Mouse (Mus musculus) forebrain, embryonic 16.5 days (tissue): ENCODE measurements around the gene Clptm1l. TPM values are rescaled to one million over a fixed set of nuclear protein-coding genes. Genes with fewer than 3 reads are reported as not detected.

ENCODE experiments used
- ATAC-seq: fragments of 200-750 bp; cut with Nextera tagmentation; 2 replicates; pipeline ENCODE4 v1.8.0; 2017; ENCODE audit warnings: mild to moderate bottlenecking, moderate library complexity
- H3K27ac ChIP-seq: fragments of 300-500 bp; sonication (generic); 2 replicates; pipeline ENCODE4 v1.5.1; 2014; ENCODE audit warnings: low read length, control low read depth
- H3K27me3 ChIP-seq: fragments of 300-500 bp; sonication (generic); replicated peaks from 2 replicates; pipeline ENCODE4 v1.6.1; 2014; ENCODE audit warnings: low read length; ENCODE audit not compliant: control insufficient read depth, insufficient read depth
- H3K36me3 ChIP-seq: fragments of 300-500 bp; sonication (generic); 2 replicates; pipeline ENCODE4 v1.6.1; 2014; ENCODE audit not compliant: control insufficient read depth, insufficient read depth
- H3K4me1 ChIP-seq: fragments of 300-500 bp; sonication (generic); replicated peaks from 2 replicates; pipeline ENCODE4 v1.6.1; 2014; ENCODE audit warnings: low read length; ENCODE audit not compliant: control insufficient read depth, insufficient read depth
- H3K4me2 ChIP-seq: fragments of 300-500 bp; sonication (generic); 2 replicates; pipeline ENCODE4 v1.6.1; 2014; ENCODE audit warnings: mild to moderate bottlenecking, low read length, control low read depth
- H3K4me3 ChIP-seq: fragments of 300-500 bp; sonication (generic); replicated peaks from 2 replicates; pipeline ENCODE4 v1.5.1; 2014; ENCODE audit warnings: mild to moderate bottlenecking, low read length, control low read depth
- H3K9ac ChIP-seq: fragments of 300-500 bp; sonication (generic); replicated peaks from 2 replicates; pipeline ENCODE4 v1.6.1; 2014; ENCODE audit warnings: low read depth, low read length, control low read depth
- H3K9me3 ChIP-seq: fragments of 300-500 bp; sonication (generic); 2 replicates; pipeline ENCODE4 v1.6.1; 2016; ENCODE audit warnings: low read length; ENCODE audit not compliant: control insufficient read depth
- WGBS: fragments of 180-500 bp; shearing (Covaris S2); extraction: QIAGEN DNeasy Blood & Tissue Kit; methylation state at CpG from one replicate; pipeline ENCODE4 v1.1.7; 2014; 5-methylcytosine and 5-hydroxymethylcytosine counted together
- polyA plus RNA-seq: library from polyadenylated mRNA; unstranded; fragments of >200 nt; fragmentation: Nextera tagmentation; extraction: Ambion mirVana; gene quantifications from 2 replicates; pipeline ENCODE4 v1.2.1, GENCODE M21; 2015

The Clptm1l gene
- polyA plus RNA-seq, 1 experiment from 2014 or later, result 125 TPM

GRCm38 (mm10) chr13:73646397-73647087, 42.7 kb downstream of the Clptm1l start:
- no peak overlapping the region for H3K9ac ChIP-seq
- no peak overlapping the region for H3K4me3 ChIP-seq
- no peaks in the 10 kb centered on the region for H3K9me3 ChIP-seq
- H3K27me3 ChIP-seq, result no peaks in the 10 kb centered on the region
- peak; percentile 55; the same call in 1 of the 2 replicates for ATAC-seq
- H3K27ac ChIP-seq, result no peak overlapping the region
- H3K4me2 ChIP-seq, result no peak overlapping the region
- no peaks in the 10 kb centered on the region for H3K4me1 ChIP-seq
- WGBS, result 40% methylated on average over 6 of the region's 6 CpGs
- H3K36me3 ChIP-seq, result no peaks in the 10 kb centered on the region

GRCm38 (mm10) chr13:73653266-73653665, 49.5 kb downstream of the Clptm1l start:
- no peak for ATAC-seq
- H3K9ac ChIP-seq, result no peak overlapping the region
- no peaks in the 10 kb centered on the region for H3K27me3 ChIP-seq
- H3K27ac ChIP-seq, result no peak overlapping the region
- WGBS, result 76% methylated on average over 3 of the region's 3 CpGs
- no peaks in the 10 kb centered on the region for H3K36me3 ChIP-seq
- H3K9me3 ChIP-seq, result no peaks in the 10 kb centered on the region
- no peaks in the 10 kb centered on the region for H3K4me1 ChIP-seq
- no peak overlapping the region for H3K4me3 ChIP-seq
- H3K4me2 ChIP-seq, result no peak overlapping the region

GRCm38 (mm10) chr13:73654976-73655375, 51.2 kb downstream of the Clptm1l start:
- H3K4me3 ChIP-seq, result no peak overlapping the region
- H3K4me2 ChIP-seq, result no peak overlapping the region
- H3K36me3 ChIP-seq, result no peaks in the 10 kb centered on the region
- no peaks in the 10 kb centered on the region for H3K9me3 ChIP-seq
- ATAC-seq, result no peak
- H3K27ac ChIP-seq, result no peak overlapping the region
- 81% methylated on average over 3 of the region's 3 CpGs for WGBS
- no peaks in the 10 kb centered on the region for H3K27me3 ChIP-seq
- H3K4me1 ChIP-seq, result no peaks in the 10 kb centered on the region
- H3K9ac ChIP-seq, result no peak overlapping the region

- Histone ChIP-seq H3K4me3 (no peak overlapping the region), H3K27me3 (no peaks in the 10 kb centered on the region), H3K9ac (no peak overlapping the region), H3K27ac (no peak overlapping the region), H3K4me2 (no peak overlapping the region), H3K36me3 (no peaks in the 10 kb centered on the region), H3K4me1 (no peaks in the 10 kb centered on the region), H3K9me3 (no peaks in the 10 kb centered on the region)
- ATAC-seq, result no peak
- WGBS, result 52% methylated on average over 2 of the region's 2 CpGs
Measured at GRCm38 (mm10) chr13:73658953-73659352, 55.1 kb downstream of the Clptm1l start.

GRCm38 (mm10) chr13:73660163-73660695, 56.4 kb downstream of the Clptm1l start:
- 75% methylated on average over 2 of the region's 2 CpGs for WGBS
- Histone ChIP-seq H3K9ac (no peak overlapping the region), H3K27ac (no peak overlapping the region), H3K36me3 (no peaks in the 10 kb centered on the region), H3K4me1 (no peaks in the 10 kb centered on the region), H3K9me3 (no peaks in the 10 kb centered on the region), H3K4me3 (no peak overlapping the region), H3K4me2 (no peak overlapping the region), H3K27me3 (no peaks in the 10 kb centered on the region)
- ATAC-seq, result no peak

Other genes with a start within 250 kb of the Clptm1l start
- gene Lpcat1, start 136.8 kb upstream of the Clptm1l start, polyA plus RNA-seq, result 62.3 and 64.7 TPM in 2 replicates
- gene Slc6a3, start 67.3 kb upstream of the Clptm1l start, polyA plus RNA-seq, result 0.14 and 1.1 TPM in 2 replicates
- gene Tert, start 22.9 kb downstream of the Clptm1l start, polyA plus RNA-seq, result 5.5 and 7.6 TPM in 2 replicates
- gene Slc6a18, start 74.0 kb downstream of the Clptm1l start, polyA plus RNA-seq, result not detected in 2 replicates
- 0.09 and 0.27 TPM in 2 replicates for gene Slc6a19, start 100.9 kb downstream of the Clptm1l start, polyA plus RNA-seq
- 13.5 and 14.9 TPM in 2 replicates for gene Slc12a7, start 129.1 kb downstream of the Clptm1l start, polyA plus RNA-seq
- gene Nkd2, start 243.6 kb downstream of the Clptm1l start, polyA plus RNA-seq, result 11.0 and 12.2 TPM in 2 replicates